Mouse (Mus musculus) heart, postnatal 0 days (tissue): ENCODE measurements around the gene Thsd7a. TPM values are rescaled to one million over a fixed set of nuclear protein-coding genes. Genes with fewer than 3 reads are reported as not detected.

Experiments used
- ATAC-seq: fragments of 200-750 bp; cut with Nextera tagmentation; 2 replicates; pipeline ENCODE4 v1.8.0; 2017; ENCODE audit warnings: low read depth, moderate number of reproducible peaks, moderate library complexity; ENCODE audit not compliant: insufficient read depth
- DNase-seq: peaks from one replicate; pipeline ENCODE4 v3.0.0-alpha.2; 2016; ENCODE audit warnings: low spot score
- H3K27ac ChIP-seq: fragments of 300-500 bp; sonication (generic); 2 replicates; pipeline ENCODE4 v1.5.1; 2014; ENCODE audit warnings: low read depth, mild to moderate bottlenecking
- H3K27me3 ChIP-seq: fragments of 300-500 bp; sonication (generic); 2 replicates; pipeline ENCODE4 v1.6.1; 2014; ENCODE audit warnings: low read length, mixed read lengths; ENCODE audit not compliant: control insufficient read depth, insufficient read depth
- H3K36me3 ChIP-seq: fragments of 300-500 bp; sonication (generic); replicated peaks from 2 replicates; pipeline ENCODE4 v1.6.1; 2014; ENCODE audit warnings: low read length, mixed read lengths; ENCODE audit not compliant: control insufficient read depth, insufficient read depth
- H3K4me1 ChIP-seq: fragments of 300-500 bp; sonication (generic); 2 replicates; pipeline ENCODE4 v1.6.1; 2014; ENCODE audit warnings: antibody characterized with exemption; ENCODE audit not compliant: control insufficient read depth, insufficient read depth
- H3K4me2 ChIP-seq: fragments of 300-500 bp; sonication (generic); 2 replicates; pipeline ENCODE4 v1.6.1; 2014; ENCODE audit warnings: low read depth, mild to moderate bottlenecking, low read length, moderate library complexity
- H3K4me3 ChIP-seq: fragments of 300-500 bp; sonication (generic); 2 replicates; pipeline ENCODE4 v1.5.1; 2014; ENCODE audit warnings: low read depth, low read length
- H3K9ac ChIP-seq: fragments of 300-500 bp; sonication (generic); replicated peaks from 2 replicates; pipeline ENCODE4 v1.6.1; 2014; ENCODE audit warnings: low read depth, low read length, mixed read lengths
- H3K9me3 ChIP-seq: fragments of 300-500 bp; sonication (generic); replicated peaks from 2 replicates; pipeline ENCODE4 v1.6.1; 2016; ENCODE audit warnings: low read length; ENCODE audit not compliant: control insufficient read depth
- CTCF ChIP-seq: IDR thresholded peaks from 2 replicates; pipeline ENCODE4 v1.5.1; 2016; ENCODE audit warnings: antibody characterized with exemption, control low read depth, low read depth
- EP300 ChIP-seq: IDR thresholded peaks from 2 replicates; pipeline ENCODE4 v1.6.1; 2016; ENCODE audit warnings: antibody characterized with exemption, low read depth
- WGBS: fragments of 180-500 bp; shearing (Covaris S2); extraction: QIAGEN DNeasy Blood & Tissue Kit; methylation state at CpG from one replicate; pipeline ENCODE4 v1.1.7; 2014; 5-methylcytosine and 5-hydroxymethylcytosine counted together
- polyA plus RNA-seq: library from polyadenylated mRNA; unstranded; fragments of >200 nt; fragmentation: Nextera tagmentation; extraction: Ambion mirVana; gene quantifications from 2 replicates; pipeline ENCODE4 v1.2.1, GENCODE M21; 2015
- total RNA-seq: library from RNA; depleted of rRNA; stranded (reverse); fragments of >200 nt; gene quantifications from 2 replicates; pipeline ENCODE4 v1.2.3, GENCODE M21; 2014; ENCODE audit warnings: low replicate concordance

Thsd7a gene
- total and polyA plus RNA-seq, 2 experiments from 2014 or later: 2.2 to 4.5 TPM

- no peaks in the 10 kb centered on the region for H3K4me1 ChIP-seq
- 62% methylated on average over 3 of the region's 3 CpGs for WGBS
- ATAC-seq: no peak
- TF ChIP-seq CTCF (no peak), EP300 (no peak)
- H3K9me3 ChIP-seq: no peaks in the 10 kb centered on the region
- no peak for DNase-seq
- no peak overlapping the region for H3K4me2 ChIP-seq
- no peak overlapping the region for H3K27ac ChIP-seq
- no peak overlapping the region for H3K9ac ChIP-seq
- H3K4me3 ChIP-seq: no peak overlapping the region
- no peaks in the 10 kb centered on the region for H3K27me3 ChIP-seq
- no peaks in the 10 kb centered on the region for H3K36me3 ChIP-seq
Measured at GRCm38 (mm10) chr6:12385591-12385990, 363.6 kb downstream of the Thsd7a start.

DNA sequence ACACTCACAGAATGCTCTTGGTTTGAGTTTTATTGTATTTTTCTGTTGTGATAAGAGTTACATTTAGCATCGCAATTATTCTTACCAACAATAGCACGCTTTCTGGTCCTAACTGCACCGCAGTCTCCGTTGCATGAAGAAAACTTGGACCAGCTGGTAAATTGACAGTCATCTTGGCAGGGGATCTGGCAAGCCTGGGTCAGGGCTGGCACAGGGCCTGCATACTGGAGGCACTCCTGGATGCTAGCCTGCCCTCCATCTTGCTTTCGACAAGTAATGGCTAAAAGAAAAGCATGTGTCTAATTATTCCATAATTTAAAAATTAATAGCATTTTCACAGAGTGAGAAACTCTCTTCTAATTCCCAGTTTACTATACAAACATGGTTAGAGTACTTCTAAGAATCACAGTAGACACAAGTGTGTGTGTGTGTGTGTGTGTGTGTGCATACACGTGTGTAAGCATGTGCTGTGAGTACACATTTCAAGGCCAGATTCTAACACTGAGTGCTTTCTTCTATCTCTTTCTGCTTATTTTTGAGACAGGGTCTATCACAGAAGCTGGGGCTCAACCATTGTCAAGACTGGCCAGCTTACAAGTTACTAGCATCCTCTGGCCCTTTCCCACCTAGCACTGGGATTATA is 368.0 kb downstream of the Thsd7a start:
- no peak overlapping the region for H3K9ac ChIP-seq
- no peak for TF ChIP-seq CTCF
- no peak for TF ChIP-seq EP300
- no peak overlapping the region for H3K4me3 ChIP-seq
- H3K27me3 ChIP-seq: no peaks in the 10 kb centered on the region
- no peaks in the 10 kb centered on the region for H3K36me3 ChIP-seq
- ATAC-seq (no peak), DNase-seq (no peak)
- no peak overlapping the region for H3K4me2 ChIP-seq
- WGBS: 60% methylated on average over 6 of the region's 6 CpGs
- no peaks in the 10 kb centered on the region for H3K9me3 ChIP-seq
- H3K27ac ChIP-seq: no peak overlapping the region
- no peaks in the 10 kb centered on the region for H3K4me1 ChIP-seq

- 89% methylated on average over 2 of the region's 2 CpGs for WGBS
- TF ChIP-seq CTCF (no peak), EP300 (no peak)
- Histone ChIP-seq H3K4me1 (no peaks in the 10 kb centered on the region), H3K4me2 (no peak overlapping the region), H3K4me3 (no peak overlapping the region), H3K9ac (no peak overlapping the region), H3K27ac (no peak overlapping the region), H3K9me3 (no peaks in the 10 kb centered on the region), H3K36me3 (no peaks in the 10 kb centered on the region), H3K27me3 (no peaks in the 10 kb centered on the region)
- ATAC-seq (no peak), DNase-seq (no peak)
Measured at GRCm38 (mm10) chr6:12380717-12381116, 368.5 kb downstream of the Thsd7a start.

GRCm38 (mm10) chr6:12358737-12359136 is 390.5 kb downstream of the Thsd7a start:
- no peak overlapping the region for H3K27ac ChIP-seq
- H3K36me3 ChIP-seq: no peaks in the 10 kb centered on the region
- no peaks in the 10 kb centered on the region for H3K4me1 ChIP-seq
- no peak overlapping the region for H3K9ac ChIP-seq
- no peak overlapping the region for H3K4me2 ChIP-seq
- no peak for TF ChIP-seq EP300
- TF ChIP-seq CTCF: no peak
- H3K4me3 ChIP-seq: no peak overlapping the region
- H3K27me3 ChIP-seq: no peaks in the 10 kb centered on the region
- no peaks in the 10 kb centered on the region for H3K9me3 ChIP-seq
- WGBS: 55% methylated on average over 2 of the region's 2 CpGs
- DNase-seq (no peak), ATAC-seq (no peak)

DNA sequence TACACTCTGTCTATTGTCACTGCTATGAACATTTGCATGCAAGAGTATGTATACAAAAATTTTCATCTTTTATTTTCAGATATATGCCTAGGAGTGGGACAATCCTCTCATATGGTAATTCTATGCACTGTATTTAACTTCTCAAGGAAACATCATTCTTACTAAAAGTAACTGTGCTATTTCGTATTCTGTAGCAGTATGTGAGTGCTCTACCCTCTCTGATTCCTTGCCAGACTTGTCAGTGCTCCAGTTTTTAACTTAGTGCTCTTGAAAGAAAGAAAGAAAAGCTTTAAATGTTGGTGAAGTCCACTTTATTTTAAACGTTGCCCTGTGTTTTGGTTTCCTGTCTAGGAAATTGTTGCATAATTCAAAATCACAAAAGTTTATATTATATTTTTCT is 395.6 kb downstream of the Thsd7a start:
- no peak overlapping the region for H3K4me3 ChIP-seq
- H3K27ac ChIP-seq: no peak overlapping the region
- DNase-seq: no peak
- H3K4me2 ChIP-seq: no peak overlapping the region
- H3K36me3 ChIP-seq: no peaks in the 10 kb centered on the region
- no peak for ATAC-seq
- TF ChIP-seq CTCF (no peak), EP300 (no peak)
- 64% methylated on average over 2 of the region's 2 CpGs for WGBS
- H3K27me3 ChIP-seq: no peaks in the 10 kb centered on the region
- no peaks in the 10 kb centered on the region for H3K4me1 ChIP-seq
- no peak overlapping the region for H3K9ac ChIP-seq
- H3K9me3 ChIP-seq: no peaks in the 10 kb centered on the region

DNA sequence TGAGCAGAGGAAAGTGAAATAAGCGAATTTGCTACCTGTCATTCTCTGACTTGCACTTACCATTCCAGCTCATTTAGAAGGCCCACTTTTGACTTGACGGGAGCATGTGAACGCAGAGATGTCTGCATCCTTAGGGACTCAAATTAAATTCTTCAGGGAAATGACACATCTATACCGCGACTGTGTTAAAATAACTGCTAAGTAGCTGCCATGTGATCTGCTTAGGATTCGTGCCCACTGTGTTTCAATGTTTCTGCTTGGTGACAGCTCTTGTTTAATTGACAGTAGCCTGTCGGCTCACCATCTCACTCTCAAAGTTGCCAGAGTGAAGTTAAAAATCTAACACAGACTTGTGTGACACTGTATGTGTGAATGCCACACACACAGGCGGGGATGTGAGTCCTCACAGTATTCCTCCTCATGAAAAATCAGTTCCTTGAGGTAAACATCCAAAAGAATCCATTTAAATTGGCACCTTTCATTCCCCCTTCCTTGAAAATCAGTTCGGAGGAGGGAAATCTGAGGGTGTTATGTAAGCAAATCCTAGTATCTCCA is 397.0 kb downstream of the Thsd7a start:
- no peaks in the 10 kb centered on the region for H3K27me3 ChIP-seq
- no peak for TF ChIP-seq EP300
- H3K4me2 ChIP-seq: no peak overlapping the region
- H3K9me3 ChIP-seq: no peaks in the 10 kb centered on the region
- H3K9ac ChIP-seq: no peak overlapping the region
- DNase-seq (no peak), ATAC-seq (no peak)
- H3K4me1 ChIP-seq: no peaks in the 10 kb centered on the region
- H3K27ac ChIP-seq: no peak overlapping the region
- H3K4me3 ChIP-seq: no peak overlapping the region
- no peaks in the 10 kb centered on the region for H3K36me3 ChIP-seq
- 60% methylated on average over 9 of the region's 9 CpGs for WGBS
